Mouse (Mus musculus): Measurements from ENCODE around the gene Mark2. TPM values are rescaled to one million over a fixed set of nuclear protein-coding genes. Genes with fewer than 3 reads are reported as not detected.
A peak's percentile ranks its signal among the peaks of the same experiment; 100 is the strongest.

The Mark2 gene
- polyA plus RNA-seq, 1 experiment from 2014 or later: 38.2 TPM

GRCm38 (mm10) chr19:7349993-7350392 lies 8.3 kb upstream of the Mark2 start:
- H3K4me2 ChIP-seq (replicated peaks): no peak overlapping the region
- no peaks in the 10 kb centered on the region for H3K9me3 ChIP-seq
- no peaks in the 10 kb centered on the region for H3K4me1 ChIP-seq
- H3K4me3 ChIP-seq: no peak overlapping the region
- H3K27me3 ChIP-seq: no peaks in the 10 kb centered on the region
- ATAC-seq (ENCODE audit: low FRiP score, low read depth): no peak
- H3K27ac ChIP-seq: no peak overlapping the region
- no peak overlapping the region for H3K9ac ChIP-seq
- WGBS: 95% methylated on average over 1 of the region's 1 CpGs
- H3K36me3 ChIP-seq: no peaks in the 10 kb centered on the region

GRCm38 (mm10) chr19:7345235-7345755 lies 3.6 kb upstream of the Mark2 start:
- Histone ChIP-seq H3K4me3 (no peak overlapping the region), H3K4me1 (peaks cover 6% of the 10 kb centered on the region), H3K9ac (no peak overlapping the region), H3K36me3 (no peaks in the 10 kb centered on the region), H3K27ac (no peak overlapping the region), H3K9me3 (no peaks in the 10 kb centered on the region), H3K27me3 (no peaks in the 10 kb centered on the region), H3K4me2 (replicated peaks) (no peak overlapping the region)
- no peak for ATAC-seq (ENCODE audit: low FRiP score, low read depth)
- 19% methylated on average over 4 of the region's 4 CpGs for WGBS

DNA sequence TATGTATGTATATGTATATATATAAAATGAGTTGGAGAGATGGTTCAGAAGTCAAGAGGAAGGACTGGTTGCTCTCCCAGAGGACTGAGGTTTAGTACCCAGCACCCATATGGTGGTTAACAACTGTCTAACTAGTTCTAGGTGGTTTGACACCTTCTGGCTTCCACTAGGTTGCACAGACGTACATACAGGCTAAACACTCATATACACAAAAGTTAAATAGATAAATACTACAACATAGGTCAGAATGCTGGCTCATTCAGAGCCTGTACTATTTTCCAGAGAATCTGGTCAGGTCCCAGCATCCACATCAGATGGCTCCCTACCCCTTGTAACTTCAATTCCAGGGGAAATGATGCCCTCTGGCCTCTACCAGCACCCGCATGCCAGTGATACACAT lies 986 bp upstream of the Mark2 start:
- H3K9ac ChIP-seq: no peak overlapping the region
- no peak for ATAC-seq (ENCODE audit: low FRiP score, low read depth)

GRCm38 (mm10) chr19:7340780-7341475 lies 732 bp downstream of the Mark2 start:
- peak overlapping the region; percentile 98 for H3K9ac ChIP-seq
- ATAC-seq (ENCODE audit: low FRiP score, low read depth): no peak
- H3K4me3 ChIP-seq: peak overlapping the region; percentile 94
- peaks cover 39% of the 10 kb centered on the region for H3K4me1 ChIP-seq
- peak overlapping the region; percentile 83 for H3K27ac ChIP-seq
- peak overlapping the region; percentile 96 for H3K4me2 ChIP-seq (replicated peaks)
- no peaks in the 10 kb centered on the region for H3K27me3 ChIP-seq
- under 1% methylated on average over 38 of the region's 46 CpGs for WGBS
- 0 out of 2 replicates have a peak, but pooled peaks cover 7% of the 10 kb centered on the region for H3K36me3 ChIP-seq
- H3K9me3 ChIP-seq: no peaks in the 10 kb centered on the region

More for the DNA sequence above, 986 bp upstream of the Mark2 start:
- Histone ChIP-seq H3K9me3 (no peaks in the 10 kb centered on the region), H3K27me3 (no peaks in the 10 kb centered on the region), H3K27ac (no peak overlapping the region), H3K4me2 (replicated peaks) (no peak overlapping the region), H3K4me1 (peaks cover 33% of the 10 kb centered on the region), H3K36me3 (0 out of 2 replicates have a peak, but pooled peaks cover under 1% of the 10 kb centered on the region), H3K4me3 (no peak overlapping the region)
- 72% methylated on average over 2 of the region's 2 CpGs for WGBS

DNA sequence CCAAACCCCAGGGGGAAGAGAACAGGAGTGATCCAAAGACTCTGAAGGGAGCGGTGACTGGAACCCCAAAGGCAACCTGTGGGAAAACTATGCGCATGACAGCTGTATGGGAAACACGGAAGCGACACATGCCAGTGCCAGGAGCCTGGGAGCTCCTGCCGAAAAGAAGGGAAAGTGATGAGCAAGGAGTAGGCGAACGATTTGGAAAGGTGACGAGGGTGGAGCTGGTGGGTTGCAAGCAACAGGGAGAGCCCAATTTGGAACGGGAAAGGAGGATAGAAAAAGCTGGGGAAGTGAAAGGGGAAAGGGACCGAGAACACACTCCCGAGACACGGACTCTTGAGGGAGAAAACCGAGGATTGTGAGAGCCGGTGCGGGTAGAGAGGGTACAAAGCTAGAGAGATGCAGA lies 1.3 kb downstream of the Mark2 start:
- Histone ChIP-seq H3K4me2 (replicated peaks) (peak overlapping the region; percentile 96), H3K27me3 (no peaks in the 10 kb centered on the region), H3K4me3 (peak overlapping the region; percentile 94), H3K36me3 (peaks cover 11% of the 10 kb centered on the region; the same call in 1 of the 2 replicates), H3K9ac (peak overlapping the region; percentile 98), H3K4me1 (peaks cover 39% of the 10 kb centered on the region), H3K9me3 (no peaks in the 10 kb centered on the region), H3K27ac (no peak overlapping the region)
- no peak for ATAC-seq (ENCODE audit: low FRiP score, low read depth)
- WGBS: 2% methylated on average over 15 of the region's 15 CpGs

GRCm38 (mm10) chr19:7339867-7340266 lies 1.8 kb downstream of the Mark2 start:
- no peak overlapping the region for H3K27ac ChIP-seq
- H3K4me2 ChIP-seq (replicated peaks): peak overlapping the region; percentile 96
- H3K4me3 ChIP-seq: peak overlapping the region; percentile 94
- WGBS: 42% methylated on average over 4 of the region's 4 CpGs
- no peaks in the 10 kb centered on the region for H3K9me3 ChIP-seq
- peaks cover 12% of the 10 kb centered on the region; the same call in 1 of the 2 replicates for H3K36me3 ChIP-seq
- no peak for ATAC-seq (ENCODE audit: low FRiP score, low read depth)
- H3K9ac ChIP-seq: peak overlapping the region; percentile 98
- H3K4me1 ChIP-seq: peaks cover 39% of the 10 kb centered on the region
- H3K27me3 ChIP-seq: no peaks in the 10 kb centered on the region

DNA sequence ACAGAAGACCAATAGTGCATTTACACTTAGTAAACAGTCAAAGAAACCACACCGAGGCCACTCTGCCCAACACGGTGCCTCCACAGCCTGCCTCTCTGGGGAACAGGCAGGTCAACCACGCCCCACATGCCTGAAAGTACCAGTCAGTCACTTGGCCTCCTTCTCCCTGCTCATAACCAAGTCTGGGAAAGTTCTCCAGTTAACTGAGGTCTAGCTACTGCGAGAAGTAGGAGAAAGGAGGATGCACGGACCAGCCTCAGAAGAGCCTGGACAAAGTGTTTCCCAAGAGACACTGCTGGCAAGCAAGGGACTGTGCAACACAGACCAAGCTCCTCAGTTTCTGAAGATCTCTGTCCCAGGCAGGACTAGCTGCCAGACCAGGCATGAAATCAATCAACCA lies 2.6 kb downstream of the Mark2 start:
- peak overlapping the region; percentile 98 for H3K9ac ChIP-seq
- peak overlapping the region; percentile 96 for H3K4me2 ChIP-seq (replicated peaks)
- no peaks in the 10 kb centered on the region for H3K27me3 ChIP-seq
- H3K9me3 ChIP-seq: no peaks in the 10 kb centered on the region
- peaks cover 12% of the 10 kb centered on the region; the same call in 1 of the 2 replicates for H3K36me3 ChIP-seq
- H3K4me3 ChIP-seq: peak overlapping the region; percentile 94
- no peak for ATAC-seq (ENCODE audit: low FRiP score, low read depth)
- WGBS: 47% methylated on average over 5 of the region's 5 CpGs
- peaks cover 39% of the 10 kb centered on the region for H3K4me1 ChIP-seq
- H3K27ac ChIP-seq: no peak overlapping the region

- no peak overlapping the region for H3K4me3 ChIP-seq
- peaks cover 39% of the 10 kb centered on the region for H3K4me1 ChIP-seq
- H3K27me3 ChIP-seq: no peaks in the 10 kb centered on the region
- H3K27ac ChIP-seq: no peak overlapping the region
- no peaks in the 10 kb centered on the region for H3K9me3 ChIP-seq
- no peak for ATAC-seq (ENCODE audit: low FRiP score, low read depth)
- WGBS: 77% methylated on average over 2 of the region's 2 CpGs
- peaks cover 17% of the 10 kb centered on the region; the same call in 1 of the 2 replicates for H3K36me3 ChIP-seq
- 0 out of 2 replicates have a peak overlapping the region, but pooled peaks have one; percentile 98 for H3K9ac ChIP-seq
- H3K4me2 ChIP-seq (replicated peaks): peak overlapping the region; percentile 96; the same call in 1 of the 2 replicates
Observed at GRCm38 (mm10) chr19:7337781-7338342, 3.8 kb downstream of the Mark2 start.

- peaks cover 36% of the 10 kb centered on the region for H3K4me1 ChIP-seq
- H3K4me3 ChIP-seq: no peak overlapping the region
- no peaks in the 10 kb centered on the region for H3K27me3 ChIP-seq
- H3K27ac ChIP-seq: no peak overlapping the region
- no peak for ATAC-seq (ENCODE audit: low FRiP score, low read depth)
- peaks cover 21% of the 10 kb centered on the region; the same call in 1 of the 2 replicates for H3K36me3 ChIP-seq
- no peaks in the 10 kb centered on the region for H3K9me3 ChIP-seq
- WGBS: 86% methylated on average over 4 of the region's 4 CpGs
- H3K4me2 ChIP-seq (replicated peaks): no peak overlapping the region
- no peak overlapping the region for H3K9ac ChIP-seq
Observed at GRCm38 (mm10) chr19:7335656-7336055, 6.0 kb downstream of the Mark2 start.

DNA sequence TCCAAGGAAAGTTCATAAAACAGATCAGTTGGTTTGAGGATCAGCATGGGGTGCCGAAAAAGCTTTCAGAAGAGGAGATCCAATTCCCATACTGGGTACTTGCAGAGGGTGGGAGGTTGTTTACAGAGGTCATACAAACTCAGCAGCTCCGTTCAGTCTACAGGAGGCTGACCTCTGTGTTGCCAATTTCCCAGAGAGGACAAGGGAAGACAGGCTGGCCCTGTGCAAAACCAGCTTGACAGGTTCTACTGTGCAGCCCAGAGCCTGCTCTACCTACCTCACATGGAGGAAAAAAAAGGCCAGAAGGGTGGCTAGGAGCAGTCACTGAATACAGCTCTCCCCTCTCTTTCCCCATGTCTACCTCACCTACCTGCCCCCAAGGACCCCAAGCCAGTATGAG lies 7.6 kb downstream of the Mark2 start:
- H3K4me3 ChIP-seq: no peak overlapping the region
- H3K36me3 ChIP-seq: peaks cover 26% of the 10 kb centered on the region; the same call in 1 of the 2 replicates
- no peak overlapping the region for H3K4me2 ChIP-seq (replicated peaks)
- no peaks in the 10 kb centered on the region for H3K9me3 ChIP-seq
- ATAC-seq (ENCODE audit: low FRiP score, low read depth): no peak
- whole genome bisulfite sequencing: 74% methylated on average over 2 of the region's 2 CpGs
- H3K27me3 ChIP-seq: no peaks in the 10 kb centered on the region
- no peak overlapping the region for H3K27ac ChIP-seq
- H3K9ac ChIP-seq: no peak overlapping the region
- H3K4me1 ChIP-seq: peaks cover 20% of the 10 kb centered on the region

GRCm38 (mm10) chr19:7321391-7321790 lies 20.3 kb downstream of the Mark2 start:
- WGBS: 81% methylated on average over 3 of the region's 3 CpGs
- ATAC-seq (ENCODE audit: low FRiP score, low read depth): no peak
- Histone ChIP-seq H3K9me3 (no peaks in the 10 kb centered on the region), H3K4me3 (no peak overlapping the region), H3K9ac (no peak overlapping the region), H3K4me2 (replicated peaks) (no peak overlapping the region), H3K36me3 (peaks cover 4% of the 10 kb centered on the region), H3K27me3 (no peaks in the 10 kb centered on the region), H3K27ac (no peak overlapping the region), H3K4me1 (peaks cover 6% of the 10 kb centered on the region)

GRCm38 (mm10) chr19:7320181-7320580 lies 21.5 kb downstream of the Mark2 start:
- 52% methylated on average over 2 of the region's 2 CpGs for WGBS
- H3K27ac ChIP-seq: no peak overlapping the region
- no peak for ATAC-seq (ENCODE audit: low FRiP score, low read depth)
- H3K4me3 ChIP-seq: no peak overlapping the region
- H3K27me3 ChIP-seq: no peaks in the 10 kb centered on the region
- peaks cover 3% of the 10 kb centered on the region; the same call in 1 of the 2 replicates for H3K36me3 ChIP-seq
- H3K9ac ChIP-seq: no peak overlapping the region
- H3K4me1 ChIP-seq: peaks cover 6% of the 10 kb centered on the region
- H3K9me3 ChIP-seq: no peaks in the 10 kb centered on the region
- no peak overlapping the region for H3K4me2 ChIP-seq (replicated peaks)

All from limb, embryonic 13.5 days (tissue).